Mouse (Mus musculus) heart, postnatal 0 days (tissue): ENCODE results near the gene Lama2. TPM values are rescaled to one million over a fixed set of nuclear protein-coding genes. Genes with fewer than 3 reads are reported as not detected.

Source experiments
- ATAC-seq: fragments of 200-750 bp; cut with Nextera tagmentation; 2 replicates; pipeline ENCODE4 v1.8.0; 2017; ENCODE audit warnings: low read depth, moderate number of reproducible peaks, moderate library complexity; ENCODE audit not compliant: insufficient read depth
- DNase-seq: peaks from one replicate; pipeline ENCODE4 v3.0.0-alpha.2; 2016; ENCODE audit warnings: low spot score
- H3K27ac ChIP-seq: fragments of 300-500 bp; sonication (generic); 2 replicates; pipeline ENCODE4 v1.5.1; 2014; ENCODE audit warnings: low read depth, mild to moderate bottlenecking
- H3K27me3 ChIP-seq: fragments of 300-500 bp; sonication (generic); 2 replicates; pipeline ENCODE4 v1.6.1; 2014; ENCODE audit warnings: low read length, mixed read lengths; ENCODE audit not compliant: control insufficient read depth, insufficient read depth
- H3K36me3 ChIP-seq: fragments of 300-500 bp; sonication (generic); replicated peaks from 2 replicates; pipeline ENCODE4 v1.6.1; 2014; ENCODE audit warnings: low read length, mixed read lengths; ENCODE audit not compliant: control insufficient read depth, insufficient read depth
- H3K4me1 ChIP-seq: fragments of 300-500 bp; sonication (generic); 2 replicates; pipeline ENCODE4 v1.6.1; 2014; ENCODE audit warnings: antibody characterized with exemption; ENCODE audit not compliant: control insufficient read depth, insufficient read depth
- H3K4me2 ChIP-seq: fragments of 300-500 bp; sonication (generic); 2 replicates; pipeline ENCODE4 v1.6.1; 2014; ENCODE audit warnings: low read depth, mild to moderate bottlenecking, low read length, moderate library complexity
- H3K4me3 ChIP-seq: fragments of 300-500 bp; sonication (generic); 2 replicates; pipeline ENCODE4 v1.5.1; 2014; ENCODE audit warnings: low read depth, low read length
- H3K9ac ChIP-seq: fragments of 300-500 bp; sonication (generic); replicated peaks from 2 replicates; pipeline ENCODE4 v1.6.1; 2014; ENCODE audit warnings: low read depth, low read length, mixed read lengths
- H3K9me3 ChIP-seq: fragments of 300-500 bp; sonication (generic); replicated peaks from 2 replicates; pipeline ENCODE4 v1.6.1; 2016; ENCODE audit warnings: low read length; ENCODE audit not compliant: control insufficient read depth
- CTCF ChIP-seq: IDR thresholded peaks from 2 replicates; pipeline ENCODE4 v1.5.1; 2016; ENCODE audit warnings: antibody characterized with exemption, control low read depth, low read depth
- EP300 ChIP-seq: IDR thresholded peaks from 2 replicates; pipeline ENCODE4 v1.6.1; 2016; ENCODE audit warnings: antibody characterized with exemption, low read depth
- WGBS: fragments of 180-500 bp; shearing (Covaris S2); extraction: QIAGEN DNeasy Blood & Tissue Kit; methylation state at CpG from one replicate; pipeline ENCODE4 v1.1.7; 2014; 5-methylcytosine and 5-hydroxymethylcytosine counted together
- polyA plus RNA-seq: library from polyadenylated mRNA; unstranded; fragments of >200 nt; fragmentation: Nextera tagmentation; extraction: Ambion mirVana; gene quantifications from 2 replicates; pipeline ENCODE4 v1.2.1, GENCODE M21; 2015
- total RNA-seq: library from RNA; depleted of rRNA; stranded (reverse); fragments of >200 nt; gene quantifications from 2 replicates; pipeline ENCODE4 v1.2.3, GENCODE M21; 2014; ENCODE audit warnings: low replicate concordance

Lama2 gene
- total and polyA plus RNA-seq, 2 experiments from 2014 or later, result 32.4 to 85.5 TPM

DNA sequence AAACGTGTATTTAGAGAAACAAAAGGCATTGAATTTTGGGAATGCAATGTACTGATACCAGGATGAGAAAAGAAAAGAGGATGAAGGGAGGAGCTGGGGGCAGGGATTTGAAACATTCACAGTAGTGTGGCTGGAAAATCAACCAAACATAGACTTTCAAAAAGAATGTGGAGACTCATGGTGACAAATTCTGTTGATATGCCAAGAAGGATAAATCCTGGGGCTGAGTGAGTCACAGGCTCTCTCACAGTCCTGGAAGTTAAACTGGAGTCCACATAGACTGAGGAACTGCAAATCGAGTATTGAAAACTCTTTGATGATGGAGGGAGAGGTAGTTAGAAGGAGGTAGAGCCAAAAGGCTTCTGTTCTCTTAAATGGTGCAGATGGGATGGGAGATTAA is 445.3 kb downstream of the Lama2 start:
- TF ChIP-seq EP300 (no peak), CTCF (no peak)
- ATAC-seq (no peak), DNase-seq (no peak)
- Histone ChIP-seq H3K4me3 (no peak overlapping the region), H3K4me1 (no peaks in the 10 kb centered on the region), H3K36me3 (no peaks in the 10 kb centered on the region), H3K9me3 (no peaks in the 10 kb centered on the region), H3K9ac (no peak overlapping the region), H3K27ac (no peak overlapping the region), H3K27me3 (no peaks in the 10 kb centered on the region), H3K4me2 (no peak overlapping the region)
- WGBS, result 57% methylated on average over 2 of the region's 2 CpGs

DNA sequence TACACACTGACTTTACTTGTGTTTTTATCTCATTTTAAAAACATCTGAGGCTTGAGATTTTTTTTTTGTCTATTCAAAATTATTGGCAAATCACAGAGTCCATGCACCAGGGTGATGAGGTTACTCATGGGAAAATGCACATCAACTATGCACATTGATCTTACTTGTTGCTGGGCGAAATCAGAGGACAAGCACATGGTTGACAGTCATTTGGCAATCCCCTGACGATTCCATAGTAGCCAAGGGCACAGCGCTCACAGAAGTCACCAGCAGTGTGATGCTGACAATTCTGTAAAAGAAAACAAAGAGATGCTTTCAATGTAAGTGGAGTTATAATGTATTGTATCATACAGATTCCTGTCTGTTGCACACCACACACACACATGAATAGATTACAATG is 454.8 kb downstream of the Lama2 start:
- ATAC-seq (no peak), DNase-seq (no peak)
- no peaks in the 10 kb centered on the region for H3K27me3 ChIP-seq
- no peaks in the 10 kb centered on the region for H3K36me3 ChIP-seq
- no peaks in the 10 kb centered on the region for H3K9me3 ChIP-seq
- H3K4me3 ChIP-seq, result no peak overlapping the region
- no peak overlapping the region for H3K4me2 ChIP-seq
- H3K4me1 ChIP-seq, result no peaks in the 10 kb centered on the region
- WGBS, result 76% methylated on average over 3 of the region's 3 CpGs
- H3K9ac ChIP-seq, result no peak overlapping the region
- TF ChIP-seq CTCF (no peak), EP300 (no peak)
- no peak overlapping the region for H3K27ac ChIP-seq

DNA sequence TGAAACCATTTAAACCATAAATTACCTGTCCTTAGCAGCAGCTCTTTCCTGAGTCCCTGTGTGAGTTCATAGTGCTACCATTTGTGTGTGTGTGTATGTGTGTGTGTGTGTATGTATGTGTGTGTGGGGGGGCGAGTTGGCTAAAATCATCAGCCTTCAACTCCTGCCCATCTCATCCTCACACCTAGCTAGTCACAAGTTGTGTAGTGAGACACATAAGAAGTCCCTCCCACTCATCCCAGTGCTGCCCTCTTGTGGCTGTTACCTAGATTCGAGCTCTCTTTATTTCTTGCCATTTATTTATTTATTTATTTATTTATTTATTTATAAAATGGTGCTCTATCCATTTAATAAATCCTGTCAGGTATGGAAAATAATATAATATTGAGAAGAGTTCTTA is 457.2 kb downstream of the Lama2 start:
- no peak for ATAC-seq
- Histone ChIP-seq H3K4me2 (no peak overlapping the region), H3K4me1 (no peaks in the 10 kb centered on the region), H3K9ac (no peak overlapping the region), H3K27me3 (no peaks in the 10 kb centered on the region), H3K27ac (no peak overlapping the region), H3K36me3 (no peaks in the 10 kb centered on the region), H3K4me3 (no peak overlapping the region), H3K9me3 (no peaks in the 10 kb centered on the region)
- no peak for DNase-seq
- WGBS, result 86% methylated on average over 2 of the region's 2 CpGs
- TF ChIP-seq EP300, result no peak
- peak; percentile 20 for TF ChIP-seq CTCF

DNA sequence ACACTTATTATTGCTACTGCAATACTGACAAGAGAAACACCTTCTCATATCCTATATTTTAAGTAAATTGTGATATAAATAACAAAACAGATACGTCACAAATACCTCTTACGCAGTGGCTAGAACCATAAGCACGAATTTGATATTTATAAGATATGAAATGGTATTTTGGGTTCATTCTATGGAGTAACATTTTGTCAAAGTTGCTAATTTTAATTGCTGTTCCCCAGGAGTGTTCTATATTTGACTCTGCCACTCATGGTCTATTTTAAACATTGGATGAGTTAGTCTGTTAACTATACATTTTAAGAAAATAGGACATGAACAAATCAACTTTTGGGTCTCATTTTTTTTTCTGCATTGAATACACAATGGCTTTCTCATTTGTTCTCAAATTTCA is 469.3 kb downstream of the Lama2 start:
- WGBS, result 72% methylated on average over 3 of the region's 3 CpGs
- TF ChIP-seq EP300 (no peak), CTCF (no peak)
- Histone ChIP-seq H3K4me3 (no peak overlapping the region), H3K27me3 (no peaks in the 10 kb centered on the region), H3K4me2 (no peak overlapping the region), H3K9ac (no peak overlapping the region), H3K4me1 (no peaks in the 10 kb centered on the region), H3K27ac (no peak overlapping the region), H3K9me3 (no peaks in the 10 kb centered on the region), H3K36me3 (no peaks in the 10 kb centered on the region)
- ATAC-seq (no peak), DNase-seq (no peak)

DNA sequence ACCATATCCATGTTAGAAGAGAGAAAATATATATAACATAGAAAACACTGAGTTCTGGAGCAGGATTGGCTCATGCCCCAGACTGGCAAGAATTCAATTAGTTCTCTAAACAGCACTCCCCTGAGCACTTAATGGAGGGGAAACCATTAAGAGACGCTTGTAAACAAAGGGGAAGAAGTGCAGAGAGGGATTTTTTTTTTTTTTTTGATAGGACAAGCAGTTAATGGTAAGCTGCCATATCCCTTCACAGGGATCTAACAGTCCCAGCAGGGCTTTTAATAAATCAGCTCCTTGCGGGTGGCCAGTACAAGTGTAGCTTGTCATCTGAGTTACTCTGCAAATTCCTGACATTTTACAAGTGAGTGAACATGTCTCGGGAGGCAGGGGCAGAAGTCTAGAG is 479.1 kb downstream of the Lama2 start:
- no peaks in the 10 kb centered on the region for H3K36me3 ChIP-seq
- no peaks in the 10 kb centered on the region for H3K9me3 ChIP-seq
- TF ChIP-seq CTCF, result no peak
- TF ChIP-seq EP300, result no peak
- H3K4me2 ChIP-seq, result no peak overlapping the region
- WGBS, result 18% methylated on average over 3 of the region's 3 CpGs
- no peaks in the 10 kb centered on the region for H3K27me3 ChIP-seq
- DNase-seq (no peak), ATAC-seq (no peak)
- no peak overlapping the region for H3K27ac ChIP-seq
- H3K4me1 ChIP-seq, result no peaks in the 10 kb centered on the region; the same call in 1 of the 2 replicates
- no peak overlapping the region for H3K4me3 ChIP-seq
- no peak overlapping the region for H3K9ac ChIP-seq

DNA sequence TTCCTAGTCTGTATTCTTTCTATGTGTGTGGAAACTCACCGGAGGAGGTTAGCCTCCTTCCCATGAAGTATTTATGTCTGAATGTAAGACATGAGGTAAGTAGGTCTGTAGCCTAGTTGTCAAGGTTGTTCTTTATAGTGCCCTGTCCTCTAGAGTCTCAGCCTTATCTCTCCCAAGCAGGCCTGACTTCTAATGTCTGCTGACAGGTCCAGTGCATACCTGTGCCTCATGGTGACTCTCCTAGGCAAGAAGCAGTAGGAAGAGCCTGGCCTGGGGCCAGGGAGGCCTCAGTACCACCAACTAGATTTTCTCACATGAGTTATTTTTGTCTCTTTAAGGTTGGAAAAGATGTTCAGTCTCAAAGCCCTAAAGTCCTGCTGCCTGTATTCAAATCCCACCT is 483.8 kb downstream of the Lama2 start:
- no peak; the same call in 1 of the 2 replicates for ATAC-seq
- Histone ChIP-seq H3K9me3 (no peaks in the 10 kb centered on the region), H3K27ac (peak overlapping the region; percentile 13; the same call in 1 of the 2 replicates), H3K4me3 (no peak overlapping the region), H3K4me2 (no peak overlapping the region), H3K27me3 (no peaks in the 10 kb centered on the region), H3K36me3 (no peaks in the 10 kb centered on the region), H3K4me1 (no peaks in the 10 kb centered on the region; the same call in 1 of the 2 replicates), H3K9ac (no peak overlapping the region)
- TF ChIP-seq EP300, result no peak
- no peak for TF ChIP-seq CTCF
- no peak for DNase-seq
- WGBS, result 58% methylated on average over 1 of the region's 1 CpGs
